Mouse (Mus musculus) liver, adult 2 months (tissue): ENCODE measurements at regions not wholly inside any gene's neighbourhood (a gene's known extent, or its start where the extent isn't known, plus 50 kb on each side); places are given as distances from the start of the nearest gene placed in this dataset.
A peak's percentile ranks its signal among the peaks of the same experiment; 100 is the strongest.

Experiments
- DNase-seq: peaks from one replicate; pipeline ENCODE4 v3.0.0-alpha.2; 2011; ENCODE audit warnings: low read depth, low spot score; ENCODE audit errors: extremely low read depth
- H3K27ac ChIP-seq: fragments of 200-500 bp; replicated peaks from 2 replicates; pipeline ENCODE4 v1.5.1; 2012; ENCODE audit warnings: low read depth, mild to moderate bottlenecking, control low read depth, inconsistent platforms, low read length; ENCODE audit not compliant: insufficient read depth
- H3K27me3 ChIP-seq: fragments of 200-500 bp; 2 replicates; pipeline ENCODE4 v1.6.1; 2012; ENCODE audit warnings: mild to moderate bottlenecking, moderate library complexity, low read length, inconsistent platforms; ENCODE audit not compliant: control insufficient read depth, insufficient read depth
- H3K36me3 ChIP-seq: fragments of 200-500 bp; 2 replicates; pipeline ENCODE4 v1.6.1; 2012; ENCODE audit warnings: low read length, inconsistent platforms; ENCODE audit not compliant: control insufficient read depth, insufficient read depth
- H3K4me1 ChIP-seq: fragments of 200-500 bp; 2 replicates; pipeline ENCODE4 v1.6.1; 2011; ENCODE audit warnings: low read length; ENCODE audit not compliant: control insufficient read depth, insufficient read depth
- H3K4me3 ChIP-seq: fragments of 200-500 bp; 2 replicates; pipeline ENCODE4 v1.5.1; 2011; ENCODE audit warnings: low read depth, mild to moderate bottlenecking, control low read depth, low read length, moderate library complexity; ENCODE audit not compliant: insufficient read depth
- H3K79me2 ChIP-seq: fragments of 200-500 bp; 2 replicates; pipeline ENCODE4 v1.6.1; 2012; ENCODE audit warnings: inconsistent platforms, mild to moderate bottlenecking, low read length, moderate library complexity; ENCODE audit not compliant: control insufficient read depth, insufficient read depth
- H3K9ac ChIP-seq: fragments of 200-500 bp; 2 replicates; pipeline ENCODE4 v1.6.1; 2012; ENCODE audit warnings: low read depth, mild to moderate bottlenecking, control low read depth, inconsistent platforms, low read length
- CTCF ChIP-seq: fragments of 200-500 bp; IDR thresholded peaks from 2 replicates; pipeline ENCODE4 v1.5.1; 2011; ENCODE audit warnings: low read depth, low read length, control low read depth
- POLR2A ChIP-seq: fragments of 200-500 bp; IDR thresholded peaks from 2 replicates; pipeline ENCODE4 v1.6.1; 2011; ENCODE audit warnings: low read length, control low read depth; ENCODE audit not compliant: insufficient read depth; ENCODE audit errors: extremely low read depth
- WGBS: fragments of 180-500 bp; shearing (Covaris S2); methylation state at CpG from one replicate; pipeline ENCODE4 v1.1.7; 2018; 5-methylcytosine and 5-hydroxymethylcytosine counted together

DNA sequence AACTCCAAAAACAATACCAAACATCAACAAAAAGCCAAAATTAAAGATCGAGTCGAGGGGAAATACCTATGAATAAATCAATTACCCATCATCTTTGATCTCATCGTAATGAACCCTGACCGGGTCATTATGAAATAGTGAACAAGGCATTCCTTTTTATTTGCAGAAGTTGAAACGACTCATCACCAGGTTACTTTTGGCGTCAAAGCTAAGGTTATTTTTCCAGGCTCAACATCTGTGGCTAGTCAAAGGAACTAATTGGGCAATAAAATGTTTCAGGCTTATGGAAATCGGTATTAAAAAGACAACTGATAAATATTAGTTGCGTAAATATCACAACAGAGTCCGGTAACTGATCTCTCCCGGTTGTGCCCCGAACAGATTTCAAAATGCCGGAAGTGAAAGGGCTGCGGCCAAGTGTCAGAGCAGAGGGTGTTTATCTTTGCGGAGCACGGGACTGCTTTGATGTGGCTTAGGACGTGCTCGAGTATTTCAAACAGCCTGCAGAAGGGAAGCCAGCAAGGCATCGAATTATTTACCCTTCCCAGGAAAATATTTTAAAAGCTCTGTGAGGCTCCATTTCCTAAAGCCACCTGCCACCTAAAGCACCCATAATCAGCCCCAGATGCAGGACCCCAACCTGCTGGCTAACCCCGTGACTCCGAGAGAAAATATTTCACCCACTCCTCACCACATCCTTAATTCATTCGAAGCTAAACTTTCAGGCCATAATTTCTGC, 168.3 kb upstream of the Arrdc4 start:
- 7% methylated on average over 21 of the region's 21 CpGs for WGBS
- peak; percentile 99 for DNase-seq
- Histone ChIP-seq H3K9ac (no peak overlapping the region), H3K27me3 (no peaks in the 10 kb centered on the region), H3K79me2 (no peaks in the 10 kb centered on the region), H3K36me3 (no peaks in the 10 kb centered on the region), H3K4me1 (peaks cover 2% of the 10 kb centered on the region), H3K4me3 (no peak overlapping the region), H3K27ac (no peak overlapping the region)
- no peak for TF ChIP-seq CTCF
- TF ChIP-seq POLR2A, result no peak

- DNase-seq, result peak; percentile 77
- 59% methylated on average over 9 of the region's 9 CpGs for WGBS
- TF ChIP-seq CTCF (no peak), POLR2A (no peak)
Measured at GRCm38 (mm10) chr7:68915976-68916375, 166.9 kb upstream of the Arrdc4 start.

DNA sequence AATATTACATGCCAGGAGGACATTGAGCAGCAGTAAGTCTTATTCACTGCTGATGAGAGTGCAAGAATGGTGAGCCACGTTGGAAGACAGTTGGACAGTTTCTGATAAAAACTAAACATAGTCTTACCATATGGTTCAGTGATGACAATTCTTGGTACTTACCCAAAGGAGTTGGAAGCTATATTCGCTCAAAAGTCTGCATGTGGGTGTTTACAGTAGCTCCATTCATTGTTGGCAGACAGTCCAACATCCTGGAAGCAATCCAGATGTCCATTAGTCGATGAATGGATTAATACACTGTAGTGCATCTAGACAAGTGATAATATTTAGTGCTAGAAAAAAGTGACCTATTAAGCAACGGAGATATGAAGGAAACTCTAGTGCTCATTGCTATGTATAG, 165.3 kb upstream of the Arrdc4 start:
- 31% methylated on average over 4 of the region's 4 CpGs for WGBS
- Histone ChIP-seq H3K36me3 (no peaks in the 10 kb centered on the region), H3K9ac (no peak overlapping the region), H3K27me3 (no peaks in the 10 kb centered on the region), H3K27ac (no peak overlapping the region), H3K4me1 (peaks cover 2% of the 10 kb centered on the region), H3K79me2 (no peaks in the 10 kb centered on the region), H3K4me3 (no peak overlapping the region)
- DNase-seq, result peak; percentile 53
- TF ChIP-seq POLR2A (no peak), CTCF (no peak)

More at GRCm38 (mm10) chr7:68915976-68916375, 166.9 kb upstream of the Arrdc4 start:
- Histone ChIP-seq H3K27me3 (no peaks in the 10 kb centered on the region), H3K9ac (no peak overlapping the region), H3K4me1 (peaks cover 2% of the 10 kb centered on the region), H3K4me3 (no peak overlapping the region), H3K79me2 (no peaks in the 10 kb centered on the region), H3K36me3 (no peaks in the 10 kb centered on the region), H3K27ac (peak overlapping the region; percentile 17; the same call in 1 of the 2 replicates)

DNA sequence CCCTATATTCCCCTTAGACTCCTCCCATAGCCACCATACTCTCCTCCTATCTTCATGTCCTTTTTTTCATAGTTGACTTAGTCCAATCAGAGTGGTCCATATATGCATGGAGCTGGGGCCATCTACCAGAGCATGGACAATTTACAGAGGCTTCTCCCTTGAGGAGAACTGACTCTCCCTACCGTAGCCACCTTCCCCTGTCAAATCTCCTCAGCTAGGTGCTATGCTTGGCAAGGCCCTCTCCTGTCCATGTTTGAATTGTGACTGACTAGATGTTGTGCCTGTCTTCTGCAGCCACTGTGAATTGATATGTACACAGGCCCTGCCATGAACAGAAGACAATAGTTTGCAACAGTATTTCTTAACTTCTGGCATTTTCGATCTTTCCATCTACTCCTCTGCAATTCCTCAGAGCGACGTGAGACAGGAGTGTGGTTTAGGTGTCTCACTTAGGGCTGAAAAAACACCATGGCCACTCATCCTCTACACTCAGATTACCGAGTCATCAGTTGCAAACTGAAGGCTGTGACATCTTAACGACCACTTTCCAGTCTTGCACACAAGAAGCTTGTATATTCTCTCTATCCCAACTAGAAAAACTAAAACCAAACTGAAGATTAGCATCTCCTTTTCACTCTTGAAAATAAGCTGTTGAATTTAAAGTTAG, 163.1 kb upstream of the Arrdc4 start:
- Histone ChIP-seq H3K27ac (no peak overlapping the region), H3K9ac (no peak overlapping the region), H3K4me1 (peaks cover 2% of the 10 kb centered on the region; the same call in 1 of the 2 replicates), H3K79me2 (no peaks in the 10 kb centered on the region), H3K27me3 (no peaks in the 10 kb centered on the region), H3K4me3 (no peak overlapping the region), H3K36me3 (no peaks in the 10 kb centered on the region)
- WGBS, result 89% methylated on average over 6 of the region's 6 CpGs
- no peak for DNase-seq
- TF ChIP-seq CTCF, result no peak
- no peak for TF ChIP-seq POLR2A

GRCm38 (mm10) chr7:68911562-68911961, 162.5 kb upstream of the Arrdc4 start:
- H3K36me3 ChIP-seq, result no peaks in the 10 kb centered on the region
- no peak overlapping the region for H3K9ac ChIP-seq
- no peaks in the 10 kb centered on the region for H3K4me1 ChIP-seq
- H3K27me3 ChIP-seq, result no peaks in the 10 kb centered on the region
- H3K27ac ChIP-seq, result no peak overlapping the region
- no peak overlapping the region for H3K4me3 ChIP-seq
- TF ChIP-seq CTCF, result no peak
- no peaks in the 10 kb centered on the region for H3K79me2 ChIP-seq
- 88% methylated on average over 3 of the region's 3 CpGs for WGBS
- no peak for DNase-seq

DNA sequence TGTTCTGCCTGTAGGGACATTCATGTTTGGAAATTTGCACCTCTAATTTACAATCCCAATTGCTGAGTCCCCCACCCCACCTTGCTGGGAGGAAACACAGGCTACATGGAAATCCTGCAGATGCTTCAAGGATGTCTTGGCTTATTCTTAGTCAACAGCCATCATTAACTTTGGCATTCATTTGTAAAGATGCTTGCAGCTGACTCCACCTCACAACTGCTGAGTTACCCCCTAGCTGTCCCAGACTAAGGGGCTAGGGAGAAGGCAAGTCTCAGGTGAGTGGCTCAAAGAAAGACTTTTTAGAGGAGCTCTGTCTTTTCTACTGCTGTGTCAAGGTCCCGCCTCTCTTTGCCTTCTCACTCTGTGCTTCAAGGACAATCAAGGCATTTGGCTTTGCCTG, 160.7 kb upstream of the Arrdc4 start:
- WGBS, result 100% methylated on average over 1 of the region's 1 CpGs
- H3K9ac ChIP-seq, result no peak overlapping the region
- H3K4me1 ChIP-seq, result no peaks in the 10 kb centered on the region
- H3K79me2 ChIP-seq, result no peaks in the 10 kb centered on the region
- no peaks in the 10 kb centered on the region for H3K27me3 ChIP-seq
- no peak overlapping the region for H3K4me3 ChIP-seq
- no peak overlapping the region for H3K27ac ChIP-seq
- no peak for DNase-seq
- TF ChIP-seq CTCF, result no peak
- no peak for TF ChIP-seq POLR2A
- H3K36me3 ChIP-seq, result no peaks in the 10 kb centered on the region
